Mouse (Mus musculus) neural tube, embryonic 10.5 days (tissue): Measurements from ENCODE around the gene Grrp1.
A peak's percentile ranks its signal among the peaks of the same experiment; 100 is the strongest.

ENCODE experiments used
- DNase-seq: peaks from one replicate; pipeline ENCODE4 v3.0.0-alpha.2; 2017; ENCODE audit warnings: low spot score; ENCODE audit errors: extremely low spot score

Gene Grrp1

GRCm38 (mm10) chr4:134245148-134245843 is 8.6 kb downstream of the Grrp1 start, which contains the start of gene Zfp593:
Zfp593 (minus strand) TSS chr4:134245592.
- DNase-seq: peak; percentile 98

- DNase-seq: no peak
Measured at GRCm38 (mm10) chr4:134243516-134244250, 10.2 kb downstream of the Grrp1 start, which contains the start of gene E130218I03Rik. E130218I03Rik (plus strand) TSS chr4:134243662.

DNA sequence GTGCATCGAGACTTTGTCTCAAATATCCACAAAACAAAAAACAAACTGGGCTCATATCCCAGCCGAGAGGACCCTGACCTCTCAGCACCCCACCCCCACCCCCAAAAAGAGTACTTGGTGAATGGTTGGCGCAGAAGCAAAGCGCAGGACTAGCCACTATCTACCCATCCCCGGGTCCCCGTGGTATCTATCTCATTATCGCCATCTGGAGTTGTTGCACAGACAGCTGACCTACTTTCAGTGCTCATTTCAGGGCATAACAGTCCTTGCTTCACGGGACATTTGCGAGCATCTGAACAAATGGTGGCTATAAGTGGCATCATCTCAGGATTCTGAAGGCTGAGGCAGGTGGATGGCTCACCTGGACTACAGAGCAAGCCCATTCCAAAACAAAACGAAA is 15.2 kb downstream of the Grrp1 start:
- DNase-seq: no peak

DNA sequence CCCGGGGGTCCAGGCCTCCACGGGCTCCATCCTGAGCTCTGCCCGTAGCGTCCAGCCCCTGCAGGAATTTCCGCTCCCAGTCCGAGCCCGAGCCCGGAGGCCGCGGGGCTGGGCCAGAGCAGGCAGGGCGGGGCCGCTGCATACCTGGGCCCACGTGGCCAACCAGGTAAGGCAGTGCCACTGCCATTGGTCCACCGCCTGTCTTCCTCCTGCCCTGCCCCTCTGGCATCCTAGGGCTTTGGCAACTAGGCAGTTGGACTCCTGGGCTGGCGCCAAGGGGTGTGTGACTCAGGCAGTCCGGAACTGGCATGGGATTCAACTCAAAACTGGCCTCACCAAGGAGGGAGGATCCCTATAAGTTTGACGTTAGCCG is 15.6 kb downstream of the Grrp1 start, which contains the start of gene Cnksr1:
Gene Cnksr1 (minus strand): TSS at position 121 of the 373 bp plus-strand sequence.
- no peak for DNase-seq

DNA sequence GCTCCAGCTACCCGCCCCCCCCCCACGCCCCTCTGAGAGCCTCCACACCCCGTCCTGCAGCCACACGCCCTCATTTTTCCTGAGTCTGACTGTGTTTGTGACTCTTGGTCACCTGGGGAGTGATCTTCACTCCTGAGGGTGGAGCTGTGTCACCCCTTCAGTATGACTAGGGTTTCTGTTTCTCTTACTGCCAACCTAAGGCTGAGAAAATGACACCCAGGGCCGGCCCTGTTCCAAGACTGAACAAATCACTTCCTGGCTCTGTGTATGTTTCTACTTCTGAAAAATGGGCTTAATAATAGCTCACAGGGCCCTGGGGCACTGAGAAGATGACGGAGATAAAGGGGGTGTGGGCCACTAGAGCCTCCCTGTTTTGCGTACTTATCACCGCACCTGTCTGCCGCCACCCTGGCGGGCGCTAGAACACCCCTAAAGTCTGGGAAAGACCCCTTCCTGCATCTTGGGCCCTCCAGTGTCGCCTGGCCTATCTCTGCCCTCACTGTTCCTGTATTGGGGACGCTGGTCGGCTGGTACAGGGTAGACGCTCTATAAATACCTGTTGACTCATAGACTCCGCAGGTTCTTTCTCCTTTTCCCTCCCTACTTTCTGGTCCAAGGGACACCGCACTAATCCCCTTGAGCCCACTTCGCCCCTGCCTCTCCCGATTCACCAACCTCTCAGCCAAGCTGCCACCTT is 16.2 kb downstream of the Grrp1 start:
- DNase-seq: no peak

GRCm38 (mm10) chr4:134234876-134235275 is 19.0 kb downstream of the Grrp1 start:
- no peak for DNase-seq

GRCm38 (mm10) chr4:134230431-134230830 is 23.5 kb downstream of the Grrp1 start:
- no peak for DNase-seq

- no peak for DNase-seq
Measured at GRCm38 (mm10) chr4:134227194-134227593, 26.7 kb downstream of the Grrp1 start, which contains the start of gene Catsper4. Catsper4 (minus strand) TSS chr4:134227383.

DNA sequence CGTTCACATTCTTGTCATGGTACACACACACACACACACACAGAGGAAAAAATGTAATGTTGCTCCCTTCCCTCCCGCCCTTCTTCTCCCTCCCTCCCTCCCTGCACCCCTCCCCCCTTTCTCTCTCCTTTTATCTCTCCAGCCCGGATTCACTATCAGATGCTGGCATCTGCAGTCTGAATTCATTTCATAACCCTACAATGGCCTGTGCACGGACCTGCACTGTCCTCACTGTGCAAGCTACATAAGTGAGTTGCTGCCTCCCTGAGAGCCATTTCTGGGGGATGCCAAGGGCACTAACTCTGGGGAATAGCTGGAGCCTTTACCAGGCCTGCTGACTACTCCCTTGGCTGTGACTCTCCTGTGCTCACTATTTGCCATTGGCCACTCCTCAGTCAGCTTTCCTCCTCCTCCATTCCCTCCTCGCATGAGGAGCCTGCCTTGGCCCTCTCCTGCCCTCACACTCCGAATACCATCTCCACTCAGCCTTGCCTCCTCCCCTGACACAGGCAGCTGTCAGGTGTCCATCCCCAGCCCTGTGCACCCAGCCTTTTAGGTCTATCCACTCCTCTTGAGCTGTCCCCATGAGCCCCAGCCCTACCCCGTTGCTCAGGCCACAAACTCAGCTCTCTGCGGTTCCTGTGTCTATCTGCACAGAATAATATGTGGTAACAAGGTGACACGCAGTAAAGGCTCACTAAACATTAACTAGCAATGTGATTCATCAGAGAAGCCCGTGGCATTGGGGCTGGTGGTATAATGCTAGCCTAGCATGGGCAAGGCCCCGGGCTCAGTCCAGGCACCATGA is 30.9 kb downstream of the Grrp1 start:
- DNase-seq: no peak

DNA sequence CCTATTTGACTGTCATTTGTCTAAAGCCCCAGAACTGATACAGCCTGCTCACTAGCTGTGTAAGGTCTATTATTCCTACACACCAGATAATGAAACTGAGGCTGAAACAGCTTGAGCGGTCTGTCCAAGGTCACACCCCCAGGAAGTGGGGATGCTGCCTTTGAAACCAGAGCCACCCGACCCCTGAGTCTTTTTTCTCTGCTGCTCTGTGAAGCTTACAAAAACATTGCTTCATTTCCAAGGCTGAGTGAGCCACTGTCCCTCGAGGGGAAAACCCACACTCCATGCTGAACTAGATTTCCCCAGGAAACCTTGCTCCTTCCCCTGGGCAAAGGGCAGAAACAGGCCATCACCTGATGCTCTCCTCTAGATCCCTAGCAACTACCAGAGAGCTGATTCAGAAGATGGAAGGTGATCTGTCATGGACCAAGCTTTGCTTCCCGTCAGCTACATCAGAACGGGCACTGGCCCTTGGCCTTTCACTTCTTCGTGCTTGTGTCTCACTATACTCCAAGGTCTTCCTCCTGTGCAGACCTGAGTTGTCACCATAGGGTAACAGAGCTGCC is 47.3 kb downstream of the Grrp1 start:
- no peak for DNase-seq

GRCm38 (mm10) chr4:134203340-134203896 is 50.5 kb downstream of the Grrp1 start:
- DNase-seq: no peak

DNA sequence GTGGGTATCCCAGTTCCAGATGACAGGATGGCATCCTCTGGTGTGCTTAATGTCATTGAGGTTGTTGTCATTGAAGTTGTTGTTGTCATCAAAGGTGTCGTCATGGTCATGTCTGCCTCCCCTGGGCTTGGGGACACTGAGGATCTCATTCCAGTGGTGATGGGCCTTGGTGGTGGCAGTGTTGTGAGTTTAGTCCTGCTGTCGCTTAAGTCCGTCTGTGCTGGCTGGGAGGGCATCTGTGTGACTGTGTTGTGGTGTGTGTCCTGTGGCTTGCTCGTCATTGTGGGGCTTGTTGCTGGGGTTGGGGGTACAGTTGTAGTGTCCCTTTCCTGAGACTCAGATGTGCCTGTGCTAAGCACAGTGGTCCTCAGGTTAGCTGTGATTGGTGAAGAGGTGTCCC is 51.0 kb downstream of the Grrp1 start, which contains the start of gene Gm7534:
Gene Gm7534 (minus strand): TSS at position 101 of the 400 bp plus-strand sequence.
- DNase-seq: no peak
